In the genomic region with DNA sequence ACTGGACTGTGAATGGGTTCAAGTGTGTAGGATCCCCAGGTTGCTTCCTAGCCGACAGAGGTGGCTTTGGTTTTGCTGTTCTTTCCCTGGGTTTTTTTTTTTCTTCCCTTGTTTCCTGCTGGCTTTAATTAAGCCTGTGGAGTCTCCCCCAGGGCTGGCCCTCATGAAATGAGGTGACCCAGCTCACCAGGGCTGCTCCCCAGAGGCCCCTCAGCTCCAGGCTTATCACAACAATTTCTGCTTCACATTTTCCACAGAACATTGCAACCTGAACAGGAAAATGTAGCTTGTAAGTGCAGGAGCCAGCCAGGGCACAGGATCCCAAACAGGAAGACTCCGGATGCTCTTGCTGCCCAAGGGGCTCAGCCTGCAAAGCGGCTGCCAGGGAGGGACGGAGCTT, we compare ENCODE assay signal across 29 mouse cellular contexts.
A peak's percentile ranks its signal among the peaks of the same experiment; 100 is the strongest.
DNase-seq lines count a peak whose midpoint lies in the region; ATAC-seq and TF ChIP-seq lines count a peak whose summit lies in the region.
"Had no signal": no experiment of that assay in that cellular context is flagged by ENCODE, and none has a peak within 500 bp of the region (broad histone marks: within the 10 kb centered on the region; RNA-seq: fewer than 3 reads in every experiment).

No protein-coding gene starts in this region.

- intact Hi-C loops in gastrocnemius, postnatal 36 days (cut with DNase I), result no loop called here

- 61% methylated on average over 4 of the region's 4 CpGs for WGBS in forebrain, embryonic 10.5 days
- WGBS in forebrain, postnatal 0 days, result 77% methylated on average over 4 of the region's 4 CpGs
- 54% methylated on average over 4 of the region's 4 CpGs for WGBS in kidney, embryonic 16.5 days
- WGBS in embryonic facial prominence, embryonic 15.5 days, result 38% methylated on average over 4 of the region's 4 CpGs

- no peak for DNase-seq in forebrain, embryonic 10.5 days (ENCODE audit: extremely low spot score, low spot score)
- DNase-seq in forebrain, postnatal 0 days, result no peak
- no peak for DNase-seq in kidney, adult 11 months
- DNase-seq in adrenal gland, adult 2 months, result no peak
- no peak for DNase-seq in gastrocnemius, postnatal 36 days
- DNase-seq in spleen, postnatal 10 days (ENCODE audit: low spot score in 2 of 2), result no peak
- DNase-seq: adrenal gland, postnatal 36 days; cerebellum, adult 18-20 months; cerebellum, postnatal 14 days; gastrocnemius, postnatal 14 days; heart, adult 18-20 months; heart, postnatal 36 days; kidney, adult 9 months; kidney, postnatal 25 days; liver; lung, adult 2 months; lung, postnatal 10 days; right cerebral cortex, postnatal 14 days; thymus, postnatal 14 days had no signal

- no peaks in the 10 kb centered on the region for H3K36me3 ChIP-seq in forebrain, embryonic 10.5 days (replicated peaks)
- no peaks in the 10 kb centered on the region for H3K36me3 ChIP-seq in forebrain, postnatal 0 days (ENCODE audit: insufficient read depth)
- H3K36me3 ChIP-seq in kidney, embryonic 16.5 days (ENCODE audit: insufficient read depth, low read length), result no peaks in the 10 kb centered on the region
- no peaks in the 10 kb centered on the region for H3K36me3 ChIP-seq in embryonic facial prominence, embryonic 15.5 days
- H3K36me3 ChIP-seq: hindbrain, embryonic 12.5 days; intestine, embryonic 15.5 days; midbrain, embryonic 13.5 days; neural tube, embryonic 13.5 days had no signal

- peaks cover 16% of the 10 kb centered on the region for H3K4me1 ChIP-seq in forebrain, embryonic 10.5 days
- H3K4me1 ChIP-seq in forebrain, postnatal 0 days (ENCODE audit: insufficient read depth), result no peaks in the 10 kb centered on the region
- H3K4me1 ChIP-seq in kidney, embryonic 16.5 days (ENCODE audit: insufficient read depth, low read length), result peaks cover 23% of the 10 kb centered on the region
- peaks cover 9% of the 10 kb centered on the region; the same call in 1 of the 2 replicates for H3K4me1 ChIP-seq in embryonic facial prominence, embryonic 15.5 days
- H3K4me1 ChIP-seq: forebrain, embryonic 13.5 days; hindbrain, embryonic 12.5 days; midbrain, embryonic 13.5 days had no signal

- no peak overlapping the region for H3K9ac ChIP-seq in forebrain, postnatal 0 days
- no peak overlapping the region for H3K9ac ChIP-seq in kidney, embryonic 16.5 days (replicated peaks; ENCODE audit: low read length)
- no peak overlapping the region for H3K9ac ChIP-seq in embryonic facial prominence, embryonic 15.5 days
- H3K9ac ChIP-seq: forebrain, embryonic 13.5 days; hindbrain, embryonic 12.5 days; intestine, embryonic 15.5 days; liver, embryonic 14.5 days; midbrain, embryonic 13.5 days; neural tube, embryonic 13.5 days had no signal

- H3K4me3 ChIP-seq in forebrain, embryonic 10.5 days, result no peak overlapping the region
- H3K4me3 ChIP-seq in forebrain, postnatal 0 days (ENCODE audit: low read depth, low read length), result no peak overlapping the region
- H3K4me3 ChIP-seq in kidney, embryonic 16.5 days (ENCODE audit: low read length), result no peak overlapping the region
- H3K4me3 ChIP-seq in embryonic facial prominence, embryonic 15.5 days (replicated peaks), result no peak overlapping the region
- H3K4me3 ChIP-seq: forebrain, embryonic 13.5 days; hindbrain, embryonic 12.5 days; intestine, embryonic 15.5 days; midbrain, embryonic 13.5 days; neural tube, embryonic 13.5 days had no signal

- H3K27ac ChIP-seq in forebrain, embryonic 10.5 days, result 0 out of 2 replicates have a peak overlapping the region, but pooled peaks have one; percentile 35
- H3K27ac ChIP-seq in forebrain, postnatal 0 days (ENCODE audit: low read depth, low read length), result no peak overlapping the region
- peak overlapping the region; percentile 24; the same call in 1 of the 2 replicates for H3K27ac ChIP-seq in kidney, embryonic 16.5 days (ENCODE audit: low read length)
- H3K27ac ChIP-seq in embryonic facial prominence, embryonic 15.5 days (replicated peaks), result peak overlapping the region; percentile 22; the same call in 1 of the 2 replicates
- H3K27ac ChIP-seq: forebrain, embryonic 13.5 days; hindbrain, embryonic 12.5 days; hindbrain, postnatal 0 days; intestine, embryonic 15.5 days; liver, embryonic 14.5 days; macrophage; midbrain, embryonic 13.5 days; neural tube, embryonic 13.5 days had no signal

- no peak for ATAC-seq in forebrain, postnatal 0 days
- ATAC-seq in kidney, embryonic 16.5 days (ENCODE audit: low FRiP score, low TSS enrichment), result no peak
- no peak for ATAC-seq in embryonic facial prominence, embryonic 15.5 days (ENCODE audit: insufficient number of reproducible peaks, low FRiP score, low TSS enrichment, low read depth)
- ATAC-seq: forebrain, embryonic 13.5 days; hindbrain, postnatal 0 days; intestine, embryonic 15.5 days; midbrain, embryonic 13.5 days had no signal

- no peaks in the 10 kb centered on the region for H3K9me3 ChIP-seq in forebrain, embryonic 10.5 days
- H3K9me3 ChIP-seq in forebrain, postnatal 0 days (ENCODE audit: low read length), result no peaks in the 10 kb centered on the region
- H3K9me3 ChIP-seq in kidney, embryonic 16.5 days (ENCODE audit: low read length), result no peaks in the 10 kb centered on the region
- no peaks in the 10 kb centered on the region for H3K9me3 ChIP-seq in embryonic facial prominence, embryonic 15.5 days (replicated peaks)
- H3K9me3 ChIP-seq: forebrain, embryonic 13.5 days; hindbrain, embryonic 12.5 days; intestine, embryonic 15.5 days; midbrain, embryonic 13.5 days; neural tube, embryonic 13.5 days had no signal

- no peaks in the 10 kb centered on the region for H3K27me3 ChIP-seq in forebrain, embryonic 10.5 days (ENCODE audit: poor library complexity, severe bottlenecking)
- no peaks in the 10 kb centered on the region for H3K27me3 ChIP-seq in forebrain, postnatal 0 days (ENCODE audit: insufficient read depth, low read length)
- H3K27me3 ChIP-seq in kidney, embryonic 16.5 days (ENCODE audit: insufficient read depth, low read length), result no peaks in the 10 kb centered on the region
- no peaks in the 10 kb centered on the region for H3K27me3 ChIP-seq in embryonic facial prominence, embryonic 15.5 days
- H3K27me3 ChIP-seq: forebrain, embryonic 13.5 days; hindbrain, embryonic 12.5 days; intestine, embryonic 15.5 days; midbrain, embryonic 13.5 days had no signal

- no peak for TF ChIP-seq CTCF in forebrain, postnatal 0 days (IDR thresholded peaks at IDR 0.05; ENCODE audit: low read depth)

- no peak overlapping the region for H3K4me2 ChIP-seq in forebrain, postnatal 0 days (ENCODE audit: low read depth)
- H3K4me2 ChIP-seq in kidney, embryonic 16.5 days (replicated peaks; ENCODE audit: low read depth, low read length), result no peak overlapping the region
- no peak overlapping the region for H3K4me2 ChIP-seq in embryonic facial prominence, embryonic 15.5 days (replicated peaks)
- H3K4me2 ChIP-seq: forebrain, embryonic 13.5 days; hindbrain, embryonic 12.5 days; intestine, embryonic 15.5 days; midbrain, embryonic 13.5 days; neural tube, embryonic 13.5 days had no signal
